Mouse (Mus musculus) urinary bladder, adult 2 months (tissue): ENCODE data around the gene 2810004N23Rik. TPM values are rescaled to one million over a fixed set of nuclear protein-coding genes. Genes with fewer than 3 reads are reported as not detected.
"Not testable (repeated sequence)": the region's sequence is repeated elsewhere in the genome, so short reads cannot be mapped to it uniquely, and the experiment has no call there.

Experiments
- DNase-seq: peaks from one replicate; pipeline ENCODE4 v3.0.0; 2022; ENCODE audit warnings: low spot score
- polyA plus RNA-seq: library from polyadenylated mRNA; depleted of rRNA; stranded (reverse); fragments of >200 nt; gene quantifications from 2 replicates; pipeline ENCODE4 v1.2.3, GENCODE M21; 2012

The 2810004N23Rik gene
- polyA plus RNA-seq, 1 experiment: 23.5 TPM

DNA sequence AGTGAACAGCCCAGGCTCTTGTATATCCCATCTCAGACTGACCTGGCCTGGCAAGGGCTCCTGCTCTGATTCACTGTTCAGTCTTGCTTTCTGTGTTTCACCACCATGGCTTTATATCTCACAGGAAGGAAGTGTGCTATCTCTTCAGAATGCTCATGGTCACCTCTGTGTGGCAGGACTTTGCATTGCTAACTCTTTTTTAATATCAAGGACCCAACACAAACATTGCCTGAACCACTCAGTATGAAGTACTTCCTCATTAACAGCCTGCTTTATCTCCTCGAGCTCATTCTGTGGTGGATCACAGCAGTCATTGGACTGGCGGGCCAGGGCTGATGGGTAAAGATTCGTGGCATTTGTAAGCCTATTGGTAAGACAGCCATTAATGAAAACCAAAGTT is 3.7 kb upstream of the 2810004N23Rik start:
- DNase-seq: no peak

DNA sequence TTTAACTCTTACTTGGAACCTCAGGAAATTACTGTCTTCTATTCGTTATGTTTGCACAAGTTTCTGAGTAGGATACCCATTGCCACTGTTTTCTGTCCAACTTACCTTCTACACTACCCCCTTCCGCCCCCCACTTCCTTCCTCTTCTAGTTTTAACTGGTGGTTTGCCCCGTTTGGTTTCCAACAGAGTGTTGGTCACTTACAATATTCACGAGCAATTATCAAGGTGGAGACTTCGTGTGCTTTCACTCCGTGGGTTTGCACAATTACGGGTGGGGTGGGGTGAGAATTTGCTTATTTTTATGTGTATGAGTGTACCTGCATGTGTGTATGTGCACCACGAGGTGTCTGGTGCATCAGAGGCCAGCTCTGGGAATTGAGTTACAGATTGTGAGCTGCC is 809 bp upstream of the 2810004N23Rik start:
- no peak for DNase-seq

DNA sequence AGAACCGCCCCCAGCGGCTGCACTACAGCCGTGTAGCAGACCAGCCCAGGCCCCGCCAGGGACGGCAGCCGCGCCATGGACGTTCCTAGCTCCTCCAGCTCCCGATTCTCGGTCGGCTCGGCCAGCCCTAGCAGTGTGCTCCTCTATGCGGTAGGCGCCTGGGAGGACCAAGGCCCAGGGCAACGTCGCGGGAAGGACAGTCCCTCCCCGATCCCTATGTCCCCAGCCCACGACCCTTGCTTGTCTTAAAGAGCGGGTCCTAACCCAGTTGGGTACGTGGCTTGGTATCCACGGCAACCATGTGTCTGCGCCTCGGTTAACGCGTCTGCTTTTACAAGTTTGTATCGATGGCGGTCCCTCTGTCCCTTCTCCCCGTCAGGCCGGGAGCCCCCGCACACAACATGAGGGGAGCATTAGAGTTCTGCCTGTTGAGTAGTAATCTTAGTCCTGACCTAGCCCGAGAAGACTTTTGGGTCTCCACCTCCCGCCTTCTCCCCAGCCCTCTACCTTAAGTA is 300 bp upstream of the 2810004N23Rik start:
- no peak for DNase-seq

DNA sequence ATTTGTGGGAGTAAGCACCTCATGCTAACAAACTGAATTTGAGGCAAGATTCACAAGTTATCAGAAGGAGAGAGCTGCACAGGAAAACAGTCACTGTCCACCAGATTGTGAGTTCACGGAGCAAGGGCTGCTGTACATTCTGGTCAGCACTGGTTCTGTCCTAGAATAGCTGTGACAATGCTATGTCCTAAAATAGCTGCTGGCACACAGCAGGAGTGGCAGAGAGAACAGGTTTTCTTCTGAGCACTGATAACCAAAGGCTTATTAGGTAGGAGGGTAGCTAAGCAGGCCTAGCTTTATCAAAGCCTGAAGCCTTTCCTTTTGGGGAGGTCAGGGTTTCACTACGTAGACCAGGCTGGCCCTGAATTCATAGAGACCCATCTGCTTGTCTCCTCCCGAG is 2.7 kb downstream of the 2810004N23Rik start:
- DNase-seq: no peak

DNA sequence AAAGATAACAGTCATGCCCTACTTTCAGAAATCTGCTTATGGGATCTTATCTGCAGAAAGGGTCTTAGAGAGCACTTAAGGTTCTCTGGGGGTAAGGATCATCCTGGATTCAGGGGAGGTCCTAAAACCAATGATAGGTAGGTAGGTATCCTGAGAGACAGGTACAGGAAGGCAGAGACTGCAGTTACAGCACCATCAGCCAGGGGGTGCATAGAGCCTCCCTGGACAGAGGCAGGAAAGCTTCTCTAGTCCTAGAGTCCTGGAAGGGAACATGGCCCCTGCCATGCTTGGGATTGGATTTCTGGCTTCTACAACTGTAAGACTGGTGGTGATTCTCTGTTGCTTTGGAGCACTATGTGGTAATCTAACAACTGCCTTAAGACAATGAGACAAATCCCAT is 3.5 kb downstream of the 2810004N23Rik start:
- no peak for DNase-seq

DNA sequence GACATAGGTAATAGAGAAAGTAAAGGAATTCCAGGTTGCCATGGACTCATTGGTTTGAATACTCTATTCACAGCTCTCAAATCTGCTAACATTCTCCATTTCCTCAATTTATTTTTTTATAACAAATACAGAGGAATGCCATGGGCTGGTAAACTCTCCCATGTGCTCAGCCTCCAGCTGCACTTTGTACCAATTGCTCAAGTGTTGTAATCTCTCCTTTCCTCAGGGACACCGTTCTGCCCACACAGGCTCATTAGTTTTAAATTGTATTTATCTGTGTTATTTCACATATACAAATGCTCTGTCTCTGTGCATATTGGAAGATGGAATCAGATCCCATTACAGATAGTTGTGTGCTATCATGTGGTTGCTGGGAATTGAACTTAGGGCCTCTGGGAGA is 9.4 kb downstream of the 2810004N23Rik start:
- no peak for DNase-seq

DNA sequence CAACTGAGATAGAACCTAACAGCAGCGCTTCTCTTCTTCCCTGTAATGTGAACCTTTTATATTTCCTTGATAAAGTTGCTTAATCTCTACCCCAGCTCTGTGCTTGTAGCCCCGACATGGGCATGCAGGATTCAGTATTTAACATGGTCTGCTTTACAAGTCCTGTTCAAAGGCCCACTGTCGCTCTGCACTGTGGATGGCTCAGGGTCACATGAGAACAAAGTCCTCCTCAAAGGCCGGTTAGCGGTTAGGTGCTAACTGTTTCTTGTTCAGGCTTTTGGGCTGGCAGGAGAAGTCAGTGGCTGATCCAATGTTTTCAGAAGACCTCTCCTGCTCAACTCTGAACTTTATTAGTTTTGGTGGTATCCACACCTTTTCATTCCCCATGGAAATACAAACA is 17.3 kb downstream of the 2810004N23Rik start:
- DNase-seq: no peak

DNA sequence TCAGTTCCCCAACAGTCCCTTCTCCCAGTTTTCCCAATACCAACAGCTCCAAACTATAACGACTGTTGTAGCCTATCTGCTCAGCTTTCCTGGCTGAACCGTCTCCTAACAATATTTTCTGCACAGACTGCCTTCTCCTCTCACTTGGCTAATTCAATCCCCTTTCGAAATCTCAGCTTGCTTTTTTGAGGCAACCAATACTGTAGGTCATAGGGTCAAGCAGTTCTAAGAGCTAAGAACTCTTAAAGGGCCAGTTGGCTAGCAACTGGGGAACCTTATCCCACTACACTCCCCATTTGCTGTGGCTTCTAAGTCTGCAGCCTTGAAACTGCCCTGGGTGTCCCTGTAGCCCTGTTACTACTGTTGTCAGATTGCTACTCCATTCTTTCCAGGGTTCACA is 17.8 kb downstream of the 2810004N23Rik start:
- no peak for DNase-seq

DNA sequence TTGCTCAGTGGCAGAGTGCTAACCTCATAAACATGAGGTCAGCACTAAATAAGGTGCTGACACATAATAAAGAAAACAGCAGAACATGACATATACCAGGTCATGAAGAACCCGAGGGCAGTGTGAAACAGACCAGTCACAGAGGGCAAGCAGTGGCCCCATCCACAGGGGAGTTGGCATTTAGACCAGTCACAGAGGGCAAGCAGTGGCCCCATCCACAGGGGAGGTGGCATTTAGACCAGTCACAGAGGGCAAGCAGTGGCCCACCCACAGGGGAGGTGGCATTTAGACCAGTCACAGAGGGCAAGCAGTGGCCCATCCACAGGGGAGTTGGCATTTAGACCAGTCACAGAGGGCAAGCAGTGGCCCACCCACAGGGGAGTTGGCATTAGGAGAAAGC is 20.0 kb downstream of the 2810004N23Rik start:
- not testable (repeated sequence) for DNase-seq

DNA sequence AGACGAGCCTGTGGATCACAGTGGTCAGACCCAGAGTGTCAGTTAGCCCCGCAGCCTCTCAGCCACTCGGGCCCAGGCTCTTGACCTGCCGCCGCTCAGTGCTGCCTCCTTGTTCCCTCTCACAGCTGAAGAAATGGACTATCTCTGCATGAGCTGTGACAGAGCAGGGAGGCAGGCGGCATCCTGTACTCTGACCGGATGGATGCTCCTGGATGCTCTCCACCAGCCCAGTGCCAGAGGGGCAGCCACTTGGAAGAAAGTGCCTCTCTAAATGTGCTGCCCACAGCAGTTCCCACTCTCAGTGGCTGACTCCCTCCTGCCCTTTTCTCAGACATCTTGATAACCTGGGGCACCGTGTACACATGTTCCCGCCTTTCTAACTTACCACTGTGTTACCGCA is 21.1 kb downstream of the 2810004N23Rik start:
- DNase-seq: no peak

DNA sequence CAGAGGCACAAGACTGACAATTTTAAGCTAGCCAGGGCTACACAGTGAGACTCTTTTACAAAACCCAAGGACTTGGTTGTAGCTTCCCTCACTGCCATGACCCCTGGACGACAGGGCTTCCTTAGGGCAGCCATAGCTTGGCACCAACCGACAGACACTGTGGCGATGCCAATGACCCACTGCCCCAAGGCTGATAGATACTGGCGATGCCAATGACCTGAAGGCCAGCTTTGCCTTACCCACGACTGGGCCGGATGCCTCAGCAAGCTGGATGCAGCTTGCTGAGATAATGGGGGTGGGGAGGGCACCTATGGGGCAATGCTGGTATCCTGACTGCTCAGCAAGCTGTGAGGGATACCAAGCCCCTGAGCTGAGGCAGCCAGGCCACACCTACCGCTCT is 22.0 kb downstream of the 2810004N23Rik start:
- DNase-seq: no peak

DNA sequence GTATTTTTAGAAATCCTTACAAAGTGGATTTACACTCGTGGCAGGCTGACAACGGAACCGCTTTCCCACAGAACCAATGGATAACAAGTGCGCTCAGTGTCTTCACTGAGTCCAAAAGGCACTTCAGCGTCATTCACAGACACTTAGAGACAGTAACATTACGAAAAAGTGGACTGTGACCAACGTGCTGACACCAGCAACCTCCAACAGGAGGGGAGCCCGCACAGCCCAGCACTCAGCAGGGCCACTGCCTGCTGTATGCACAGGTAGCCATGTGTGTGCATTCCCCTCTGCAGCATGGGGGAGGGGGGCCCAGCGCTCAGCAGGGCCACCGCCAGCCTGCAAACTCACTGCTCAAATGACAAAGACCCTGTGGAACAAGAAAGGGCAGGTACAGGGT is 23.5 kb downstream of the 2810004N23Rik start:
- no peak for DNase-seq

DNA sequence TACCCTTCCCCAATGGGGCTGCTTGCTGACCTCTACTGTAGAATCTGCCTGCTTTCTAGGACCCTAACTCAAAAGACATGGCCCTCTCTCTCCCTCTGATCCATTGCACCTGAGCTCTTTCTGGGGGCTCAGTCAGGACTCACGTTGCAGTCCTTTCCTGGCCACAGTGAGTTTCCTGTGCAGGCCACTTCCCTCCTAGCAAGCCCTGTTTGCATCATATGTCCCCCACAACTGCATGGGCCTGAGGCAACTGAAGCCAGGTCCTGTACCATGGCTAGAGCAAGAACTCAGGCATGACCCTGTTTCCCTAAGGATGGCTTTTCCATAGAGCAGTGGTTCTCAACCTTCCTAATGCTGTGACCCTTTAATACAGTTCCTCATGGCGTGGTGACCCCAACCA is 25.0 kb downstream of the 2810004N23Rik start:
- no peak for DNase-seq

DNA sequence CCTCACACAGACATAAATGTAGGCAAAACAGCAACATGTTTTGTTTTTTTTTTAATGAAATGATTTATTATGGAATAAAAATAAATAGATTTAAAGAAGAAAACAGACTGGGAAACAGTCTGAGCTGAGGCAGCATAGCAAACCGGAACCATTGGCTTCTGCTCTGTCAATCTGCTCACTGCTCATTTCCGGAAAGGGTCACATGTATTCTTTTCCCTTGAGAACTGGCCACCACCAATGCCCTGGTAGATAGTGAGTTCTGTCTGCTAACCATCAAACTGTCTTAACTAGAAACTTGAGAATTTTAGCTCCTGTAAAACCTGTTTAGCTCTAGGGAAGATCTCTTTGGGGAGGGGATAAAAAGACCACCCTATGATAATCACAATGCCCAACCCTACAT is 26.0 kb downstream of the 2810004N23Rik start:
- no peak for DNase-seq

DNA sequence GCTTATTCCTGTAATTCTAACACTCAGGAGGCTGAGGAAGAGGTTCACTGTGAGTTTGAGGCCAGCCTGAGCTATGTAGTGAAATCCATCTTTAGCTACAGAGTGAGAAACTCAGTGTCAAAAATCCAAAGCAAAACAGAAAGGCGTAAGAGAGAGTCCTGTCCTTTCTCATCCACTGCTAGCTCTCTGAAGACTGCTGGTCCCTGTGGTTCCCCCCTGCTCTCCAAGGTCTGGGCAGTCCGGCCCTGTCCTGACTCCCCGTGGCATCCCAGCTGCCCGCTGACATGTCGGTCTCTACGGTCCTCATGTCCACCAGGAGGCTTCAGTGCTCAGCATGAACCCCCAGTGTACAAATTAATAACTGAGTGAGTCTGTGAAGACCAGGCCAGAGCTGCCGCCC is 26.6 kb downstream of the 2810004N23Rik start:
- no peak for DNase-seq

DNA sequence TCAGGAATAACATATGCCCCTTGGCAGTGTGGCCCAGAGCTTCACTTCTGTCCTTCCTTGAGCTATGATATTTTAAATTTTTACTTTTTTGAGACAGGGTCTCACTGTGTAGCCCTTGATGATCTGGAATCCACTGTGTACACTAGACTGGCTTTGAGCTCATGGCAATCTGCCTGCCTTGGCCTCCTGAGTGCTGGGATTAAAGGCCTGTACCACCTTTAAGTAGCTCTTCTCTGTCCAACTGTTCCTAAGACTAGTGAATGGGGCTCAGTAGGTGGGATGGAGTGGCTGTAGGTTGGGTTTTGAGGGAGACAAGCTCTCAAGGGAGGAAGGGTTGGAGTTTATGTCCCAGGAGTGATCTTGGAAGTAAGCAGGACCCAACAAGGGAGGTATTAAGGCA is 27.1 kb downstream of the 2810004N23Rik start:
- no peak for DNase-seq

DNA sequence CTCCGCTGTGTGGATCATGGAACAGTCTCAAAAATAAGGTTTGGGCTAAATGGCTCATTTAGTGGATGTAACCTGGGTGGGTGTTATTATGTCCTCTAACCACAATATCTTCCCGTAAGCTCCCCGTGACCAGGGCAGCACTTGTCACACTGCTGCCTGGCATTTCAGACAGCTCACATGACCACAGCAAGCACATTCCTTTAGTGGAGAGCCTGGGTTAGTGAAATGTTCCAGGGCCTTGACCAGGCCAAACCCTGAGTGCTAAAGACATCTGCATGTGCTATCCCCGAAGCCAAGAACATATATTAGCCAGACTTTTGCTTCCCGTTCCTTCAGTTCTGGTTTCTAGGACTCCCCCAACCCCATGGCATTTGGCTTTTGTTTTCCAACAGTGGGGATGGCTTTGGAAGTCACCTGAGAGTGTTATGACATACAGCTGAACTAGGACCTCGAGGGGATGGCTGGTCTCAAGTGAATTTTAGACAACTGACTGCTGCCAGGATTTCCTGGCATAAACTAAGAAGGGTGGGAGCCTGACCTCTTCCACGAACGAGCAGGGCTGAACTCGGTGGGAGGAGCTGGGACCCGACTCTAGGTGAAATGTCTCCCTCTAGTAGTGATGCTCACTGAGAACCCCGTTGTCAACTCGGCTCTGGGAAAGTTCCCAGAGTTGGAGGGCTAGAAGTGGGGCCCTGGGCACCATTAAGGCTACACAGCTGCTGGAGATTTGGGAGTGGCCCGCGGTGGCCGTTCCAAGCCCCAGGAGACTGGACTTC is 29.3 kb downstream of the 2810004N23Rik start:
- no peak for DNase-seq

DNA sequence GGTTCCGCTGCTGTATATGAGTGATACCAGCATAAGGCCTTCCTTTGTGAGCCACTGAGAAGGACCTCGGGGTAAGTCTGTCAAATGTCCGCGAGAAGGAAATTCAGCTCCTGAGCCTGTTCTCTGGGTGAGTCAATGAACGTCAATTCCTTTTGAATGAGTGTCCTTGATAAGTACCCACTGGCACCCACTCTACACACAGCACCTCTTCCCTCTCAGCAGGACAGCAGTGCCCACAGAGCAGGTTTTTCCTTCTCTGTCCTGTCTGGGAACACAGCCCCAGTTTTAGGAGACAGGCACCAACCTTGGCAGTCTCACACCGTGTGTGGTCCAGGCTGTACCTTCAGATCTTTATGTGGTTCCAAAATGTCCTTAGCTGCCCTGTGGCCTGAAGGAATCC is 31.0 kb downstream of the 2810004N23Rik start:
- DNase-seq: no peak

DNA sequence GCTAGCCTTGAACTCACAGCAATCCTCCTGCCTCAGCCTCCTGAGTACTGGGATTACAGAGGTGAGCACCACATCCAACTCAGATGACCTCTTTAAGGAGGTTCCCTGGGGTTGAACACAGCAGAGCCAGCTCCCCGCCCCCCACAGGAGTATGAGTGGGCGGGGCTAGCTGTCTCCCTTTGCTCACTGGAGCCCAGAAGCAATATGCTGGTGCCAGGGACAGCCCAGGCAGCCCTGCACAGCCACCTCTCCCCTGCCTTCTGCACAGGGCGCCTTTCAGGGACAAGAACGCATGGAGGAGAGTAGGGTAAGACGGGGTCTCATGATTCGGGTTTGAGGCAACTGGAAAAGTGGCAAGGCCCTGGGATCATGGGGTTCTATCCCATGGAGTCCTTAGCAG is 31.4 kb downstream of the 2810004N23Rik start:
- DNase-seq: no peak

DNA sequence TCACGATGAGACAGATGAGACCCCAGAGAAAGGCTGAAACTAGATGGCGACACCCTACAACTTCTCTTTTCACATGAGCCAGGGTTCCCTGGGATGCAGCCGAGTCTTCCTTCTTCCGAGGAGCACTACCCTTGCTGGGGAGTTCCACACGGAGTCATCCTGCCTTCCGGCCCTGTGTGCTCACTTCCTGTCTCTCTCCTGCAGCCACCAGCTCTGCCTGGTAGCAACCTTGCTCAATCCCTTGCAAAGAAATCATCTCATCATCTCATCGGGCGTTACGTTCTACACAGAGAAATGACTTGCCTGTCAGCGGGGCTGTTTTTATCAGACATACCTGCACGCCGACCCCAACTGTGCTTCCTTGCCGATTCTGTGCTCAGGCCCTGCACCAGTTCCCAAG is 32.9 kb downstream of the 2810004N23Rik start:
- no peak for DNase-seq

DNA sequence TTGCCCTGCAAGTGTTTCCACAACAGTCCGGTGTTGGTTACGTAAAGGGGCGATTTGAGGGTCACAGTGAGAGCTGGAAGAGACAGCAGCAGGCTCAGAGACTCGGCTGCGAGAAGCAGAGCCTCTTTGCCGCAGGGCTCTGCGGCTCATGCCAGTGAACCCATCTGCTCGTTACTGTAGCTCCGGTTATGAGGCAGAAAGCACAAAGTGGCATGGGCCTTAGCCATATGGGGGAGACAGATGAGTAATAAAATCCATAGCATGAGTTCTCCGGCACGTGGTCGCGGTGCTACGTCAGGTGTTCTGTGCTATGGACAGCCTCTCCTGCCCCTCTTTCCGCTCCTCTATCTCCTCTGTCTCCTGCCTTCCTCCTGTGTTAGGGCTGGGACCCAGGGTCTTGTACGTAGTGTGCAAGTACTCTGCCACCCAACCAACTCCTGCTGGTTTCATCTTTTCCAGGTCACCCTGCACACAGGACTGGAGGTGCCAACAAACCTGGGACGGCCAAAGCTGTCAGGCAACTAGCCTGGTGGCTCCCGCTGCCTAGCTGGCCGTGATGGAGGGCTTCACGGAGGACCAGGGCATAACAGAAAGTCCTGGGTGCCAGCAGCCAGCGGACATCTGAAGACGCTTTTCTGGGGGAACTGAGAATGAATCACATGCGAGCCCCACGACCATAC is 34.2 kb downstream of the 2810004N23Rik start:
- DNase-seq: no peak

DNA sequence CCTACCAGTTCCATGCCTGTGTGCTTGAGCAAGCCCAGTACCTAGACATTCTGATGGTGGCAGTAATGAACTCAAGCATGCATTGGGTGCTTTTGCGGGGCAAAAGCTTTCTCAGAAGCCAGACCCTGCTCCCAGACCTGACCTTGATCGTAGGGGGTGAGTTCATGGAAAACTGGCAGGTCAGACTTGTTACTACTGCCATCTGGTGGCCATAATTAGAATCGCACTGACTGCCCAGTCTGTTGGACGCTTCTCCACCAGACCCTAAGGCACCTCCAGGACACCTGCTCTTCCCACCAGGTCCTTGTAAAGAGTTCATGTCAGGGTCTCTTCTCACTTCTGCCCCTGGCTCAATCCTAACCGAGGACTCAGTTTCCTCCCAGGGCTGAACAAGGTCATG is 35.5 kb downstream of the 2810004N23Rik start:
- no peak for DNase-seq

DNA sequence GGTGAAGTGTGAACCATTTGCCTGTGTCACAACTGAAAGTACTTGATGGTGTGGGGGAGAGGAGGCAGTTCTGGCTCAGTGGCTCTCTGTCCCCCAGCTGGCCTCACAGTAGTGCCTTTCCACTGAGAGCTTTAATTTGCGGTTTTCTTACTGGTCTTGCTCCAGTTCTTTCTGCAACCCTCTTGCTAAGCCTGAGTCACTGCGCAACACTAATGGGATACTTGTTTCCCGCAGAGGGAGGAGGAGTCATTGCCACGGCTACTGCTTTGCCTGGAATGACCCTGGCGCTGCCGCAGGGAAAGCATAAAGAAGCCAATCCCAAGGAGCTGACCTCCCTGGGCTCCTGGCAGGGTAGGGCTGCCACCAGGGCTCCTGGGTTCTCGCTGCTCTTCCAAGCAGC is 36.3 kb downstream of the 2810004N23Rik start:
- no peak for DNase-seq
